Mouse (Mus musculus) intestine, postnatal 0 days (tissue): ENCODE data around the gene Tfip11. TPM values are rescaled to one million over a fixed set of nuclear protein-coding genes. Genes with fewer than 3 reads are reported as not detected.

Experiments
- ATAC-seq: fragments of 200-750 bp; cut with Nextera tagmentation; 2 replicates; pipeline ENCODE4 v1.8.0; 2017; ENCODE audit warnings: mild to moderate bottlenecking, moderate TSS enrichment, moderate library complexity
- H3K27ac ChIP-seq: fragments of 300-500 bp; sonication (generic); 2 replicates; pipeline ENCODE4 v1.5.1; 2014; ENCODE audit warnings: mild to moderate bottlenecking, low read depth, low read length, moderate library complexity
- H3K27me3 ChIP-seq: fragments of 300-500 bp; sonication (generic); replicated peaks from 2 replicates; pipeline ENCODE4 v1.6.1; 2014; ENCODE audit warnings: low read length, mixed read lengths; ENCODE audit not compliant: control insufficient read depth, insufficient read depth
- H3K36me3 ChIP-seq: fragments of 300-500 bp; sonication (generic); 2 replicates; pipeline ENCODE4 v1.6.1; 2014; ENCODE audit warnings: mild to moderate bottlenecking, moderate library complexity; ENCODE audit not compliant: control insufficient read depth, insufficient read depth
- H3K4me1 ChIP-seq: fragments of 300-500 bp; sonication (generic); replicated peaks from 2 replicates; pipeline ENCODE4 v1.6.1; 2014; ENCODE audit warnings: antibody characterized with exemption, low read length, mixed read lengths; ENCODE audit not compliant: control insufficient read depth, insufficient read depth
- H3K4me2 ChIP-seq: fragments of 300-500 bp; sonication (generic); replicated peaks from 2 replicates; pipeline ENCODE4 v1.6.1; 2014; ENCODE audit warnings: low read depth, mild to moderate bottlenecking, moderate library complexity
- H3K4me3 ChIP-seq: fragments of 300-500 bp; sonication (generic); 2 replicates; pipeline ENCODE4 v1.5.1; 2014; ENCODE audit warnings: low read depth, low read length
- H3K9ac ChIP-seq: fragments of 300-500 bp; sonication (generic); 2 replicates; pipeline ENCODE4 v1.6.1; 2014; ENCODE audit warnings: mild to moderate bottlenecking, low read depth, low read length
- H3K9me3 ChIP-seq: fragments of 300-500 bp; sonication (generic); 2 replicates; pipeline ENCODE4 v1.6.1; 2016; ENCODE audit warnings: mixed run types; ENCODE audit not compliant: control insufficient read depth
- CTCF ChIP-seq: sonication (generic); IDR thresholded peaks from 2 replicates; pipeline ENCODE4 v1.5.1; 2016; ENCODE audit warnings: low read depth, mild to moderate bottlenecking, control low read depth, antibody characterized with exemption, moderate library complexity
- WGBS: fragments of 180-500 bp; shearing (Covaris S2); extraction: QIAGEN DNeasy Blood & Tissue Kit; methylation state at CpG from one replicate; pipeline ENCODE4 v1.1.7; 2014; 5-methylcytosine and 5-hydroxymethylcytosine counted together
- polyA plus RNA-seq: library from polyadenylated mRNA; unstranded; fragments of >200 nt; fragmentation: Nextera tagmentation; extraction: Ambion mirVana; gene quantifications from 2 replicates; pipeline ENCODE4 v1.2.1, GENCODE M21; 2015

Gene Tfip11
- polyA plus RNA-seq, 1 experiment from 2014 or later: 13.6 TPM

- no peak overlapping the region for H3K4me2 ChIP-seq
- H3K27me3 ChIP-seq: no peaks in the 10 kb centered on the region
- H3K9me3 ChIP-seq: no peaks in the 10 kb centered on the region
- peaks cover 27% of the 10 kb centered on the region; the same call in 1 of the 2 replicates for H3K36me3 ChIP-seq
- 84% methylated on average over 11 of the region's 11 CpGs for WGBS
- ATAC-seq: no peak
- no peak for TF ChIP-seq CTCF
- no peak overlapping the region for H3K27ac ChIP-seq
- H3K4me1 ChIP-seq: no peaks in the 10 kb centered on the region
- no peak overlapping the region for H3K9ac ChIP-seq
- H3K4me3 ChIP-seq: no peak overlapping the region
Observed at GRCm38 (mm10) chr5:112381154-112381553, 55.0 kb downstream of the Tfip11 start.

- 0 out of 2 replicates have a peak, but pooled peaks have one; percentile 5 for TF ChIP-seq CTCF
- Histone ChIP-seq H3K4me1 (no peaks in the 10 kb centered on the region), H3K27me3 (no peaks in the 10 kb centered on the region), H3K27ac (no peak overlapping the region), H3K9ac (no peak overlapping the region), H3K36me3 (peaks cover 20% of the 10 kb centered on the region; the same call in 1 of the 2 replicates), H3K4me2 (no peak overlapping the region), H3K9me3 (no peaks in the 10 kb centered on the region), H3K4me3 (no peak overlapping the region)
- whole genome bisulfite sequencing: 75% methylated on average over 9 of the region's 9 CpGs
- no peak for ATAC-seq
Observed at GRCm38 (mm10) chr5:112382042-112382441, 55.9 kb downstream of the Tfip11 start.

- Histone ChIP-seq H3K27ac (no peak overlapping the region), H3K9ac (no peak overlapping the region), H3K27me3 (no peaks in the 10 kb centered on the region), H3K36me3 (peaks cover 20% of the 10 kb centered on the region; the same call in 1 of the 2 replicates), H3K4me2 (no peak overlapping the region), H3K9me3 (no peaks in the 10 kb centered on the region), H3K4me1 (no peaks in the 10 kb centered on the region), H3K4me3 (no peak overlapping the region)
- WGBS: 34% methylated on average over 17 of the region's 17 CpGs
- TF ChIP-seq CTCF: no peak
- ATAC-seq: no peak
Observed at GRCm38 (mm10) chr5:112382641-112383330, 56.6 kb downstream of the Tfip11 start.

- H3K27me3 ChIP-seq: no peaks in the 10 kb centered on the region
- H3K4me1 ChIP-seq: no peaks in the 10 kb centered on the region
- H3K27ac ChIP-seq: no peak overlapping the region
- no peaks in the 10 kb centered on the region for H3K9me3 ChIP-seq
- H3K36me3 ChIP-seq: peaks cover 4% of the 10 kb centered on the region; the same call in 1 of the 2 replicates
- TF ChIP-seq CTCF: no peak
- ATAC-seq: no peak
- WGBS: 91% methylated on average over 13 of the region's 13 CpGs
- H3K9ac ChIP-seq: no peak overlapping the region
- no peak overlapping the region for H3K4me2 ChIP-seq
- no peak overlapping the region for H3K4me3 ChIP-seq
Observed at GRCm38 (mm10) chr5:112384805-112385472, 58.8 kb downstream of the Tfip11 start.

GRCm38 (mm10) chr5:112385973-112386372, 59.8 kb downstream of the Tfip11 start:
- H3K36me3 ChIP-seq: no peaks in the 10 kb centered on the region; the same call in 1 of the 2 replicates
- no peaks in the 10 kb centered on the region for H3K27me3 ChIP-seq
- no peak for TF ChIP-seq CTCF
- no peaks in the 10 kb centered on the region for H3K4me1 ChIP-seq
- H3K9me3 ChIP-seq: no peaks in the 10 kb centered on the region
- no peak overlapping the region for H3K4me3 ChIP-seq
- no peak overlapping the region for H3K27ac ChIP-seq
- WGBS: 61% methylated on average over 2 of the region's 2 CpGs
- no peak overlapping the region for H3K9ac ChIP-seq
- ATAC-seq: peak; percentile 67
- no peak overlapping the region for H3K4me2 ChIP-seq

Other genes with a start within 250 kb of the Tfip11 start
- 1.1 and 1.3 TPM in 2 replicates for gene Cryba4, start 73.8 kb upstream of the Tfip11 start, polyA plus RNA-seq
- 0.22 and 0.34 TPM in 2 replicates for gene Crybb1, start 70.5 kb upstream of the Tfip11 start, polyA plus RNA-seq
- 45.3 and 48.4 TPM in 2 replicates for gene Tpst2, start 49.7 kb upstream of the Tfip11 start, polyA plus RNA-seq
- gene Srrd, start 16.7 kb downstream of the Tfip11 start, polyA plus RNA-seq: 15.4 and 19.0 TPM in 2 replicates
- 28.8 and 37.3 TPM in 2 replicates for gene Hps4, start 16.7 kb downstream of the Tfip11 start, polyA plus RNA-seq
- gene Gm6583, start 29.7 kb downstream of the Tfip11 start, polyA plus RNA-seq: 0.12 TPM in 1 of 2 replicates, not detected in the other
- 3.1 and 4.6 TPM in 2 replicates for gene Asphd2, start 68.5 kb downstream of the Tfip11 start, polyA plus RNA-seq
- not detected in 2 replicates for gene Gm6588, start 123.1 kb downstream of the Tfip11 start, polyA plus RNA-seq